Mouse (Mus musculus) cerebellum, postnatal 10 days (tissue): ENCODE data around the gene Trappc2l.

Source experiments
- DNase-seq, 2 experiments: peaks; one replicate each; pipeline ENCODE4 v3.0.0; 2021; ENCODE audit warnings: mixed read lengths in 2 of 2

Gene Trappc2l

DNA sequence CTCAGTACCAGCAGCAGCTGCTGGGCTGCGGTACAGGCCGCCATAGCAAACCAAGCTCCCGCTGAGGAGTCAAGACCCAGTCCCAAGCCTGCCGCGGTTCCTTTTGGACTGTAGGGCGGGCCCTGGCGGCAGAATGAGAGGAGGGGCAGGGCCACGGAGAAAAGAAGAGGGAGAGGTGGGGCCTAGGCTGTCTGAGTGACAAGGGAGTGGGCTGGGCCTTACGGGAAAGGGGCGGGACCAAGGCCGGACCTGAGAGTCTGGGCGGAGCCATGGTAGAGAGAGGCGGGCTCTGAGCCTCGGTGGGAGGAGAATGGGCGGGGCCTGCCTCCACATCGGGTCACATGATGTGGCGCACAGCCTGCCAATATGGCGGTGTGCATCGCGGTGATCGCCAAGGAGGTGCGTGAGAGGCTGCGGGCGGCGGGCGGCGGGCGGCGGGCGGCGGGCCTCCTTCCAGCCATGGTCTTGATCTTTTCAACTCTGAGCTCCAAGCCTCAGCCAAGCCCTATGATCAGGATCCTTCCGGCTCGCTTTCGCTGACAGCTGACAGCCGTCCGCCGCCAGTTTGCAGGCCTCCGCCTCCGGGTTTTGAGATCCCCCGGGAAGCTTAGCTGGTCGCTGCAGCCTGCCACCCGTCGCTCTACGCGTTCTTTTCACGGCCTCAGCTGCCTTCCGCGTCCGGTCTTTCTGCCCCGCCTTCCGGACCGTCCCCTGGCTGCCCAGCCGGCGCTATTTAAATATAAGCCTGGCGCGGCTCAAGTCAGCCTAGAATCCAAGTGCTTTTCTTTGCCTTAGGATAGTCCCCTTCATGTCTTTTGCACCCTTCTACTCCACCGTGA is at the start of gene Trappc2l, which contains the start of gene Galns:
Gene Trappc2l (plus strand): TSS at position 346 of the 839 bp plus-strand sequence.
Gene Galns (minus strand): TSS at position 169 of the 839 bp plus-strand sequence.
- peak; percentile 98 for DNase-seq

- no peak for DNase-seq
These were observed 46.8 kb upstream of the Trappc2l start for GRCm38 (mm10) chr8:122564363-122565352.

- peak; percentile 80 to 83 for DNase-seq
These were observed 44.7 kb upstream of the Trappc2l start for GRCm38 (mm10) chr8:122566766-122567165.

- DNase-seq: peak; percentile 98 to 99
These were observed 43.9 kb upstream of the Trappc2l start, which contains the start of gene Cdt1 for GRCm38 (mm10) chr8:122567361-122568108. Gene Cdt1, plus strand, starts transcription at chr8:122568015.

GRCm38 (mm10) chr8:122568109-122568504 is 43.3 kb upstream of the Trappc2l start:
- no peak for DNase-seq

GRCm38 (mm10) chr8:122568881-122569309 is 42.5 kb upstream of the Trappc2l start:
- DNase-seq: peak; percentile 45 to 46

GRCm38 (mm10) chr8:122569329-122569728 is 42.1 kb upstream of the Trappc2l start:
- no peak for DNase-seq

DNA sequence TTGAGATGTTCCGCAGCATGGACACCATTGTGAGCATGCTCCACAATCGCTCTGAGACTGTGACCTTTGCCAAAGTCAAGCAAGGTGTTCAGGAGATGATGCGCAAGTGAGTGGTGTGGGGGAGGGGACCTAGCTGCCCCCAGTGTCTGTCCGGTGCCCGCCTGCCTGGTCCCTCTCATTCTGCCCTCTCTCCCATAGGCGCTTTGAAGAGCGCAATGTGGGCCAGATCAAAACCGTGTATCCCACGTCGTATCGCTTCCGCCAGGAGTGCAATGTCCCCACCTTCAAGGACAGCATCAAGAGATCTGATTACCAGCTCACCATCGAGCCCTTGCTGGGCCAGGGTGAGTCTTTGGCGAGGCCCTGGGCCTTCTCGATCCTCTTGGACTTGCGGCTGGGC is 41.4 kb upstream of the Trappc2l start:
- no peak for DNase-seq

GRCm38 (mm10) chr8:122571153-122571552 is 40.3 kb upstream of the Trappc2l start:
- peak; percentile 82 to 88 for DNase-seq

GRCm38 (mm10) chr8:122571750-122572267 is 39.6 kb upstream of the Trappc2l start:
- DNase-seq: peak; percentile 61 to 66

- no peak for DNase-seq
These were observed 38.7 kb upstream of the Trappc2l start for GRCm38 (mm10) chr8:122572751-122573150.

DNA sequence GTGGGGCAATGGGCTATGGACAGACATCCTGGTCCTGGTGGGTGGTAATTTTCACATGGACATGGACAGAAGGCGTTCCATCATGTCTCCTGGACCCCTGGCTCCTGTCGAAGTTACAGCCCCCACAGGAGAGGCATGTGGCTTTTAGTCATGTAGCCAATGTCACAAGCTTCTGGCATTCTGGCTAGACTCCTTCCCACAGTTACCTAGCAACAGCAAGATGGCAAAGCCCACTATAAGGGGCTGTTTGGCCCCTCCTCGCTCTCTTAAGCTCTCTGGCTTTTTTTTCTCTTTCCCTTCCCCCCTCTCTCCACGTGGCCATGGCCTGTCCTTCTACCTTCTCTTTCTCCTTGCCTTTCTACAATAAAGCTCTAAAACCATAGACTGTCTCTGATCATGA is 38.3 kb upstream of the Trappc2l start:
- peak; percentile 43 to 57 for DNase-seq

GRCm38 (mm10) chr8:122573577-122573976 is 37.9 kb upstream of the Trappc2l start:
- no peak for DNase-seq

DNA sequence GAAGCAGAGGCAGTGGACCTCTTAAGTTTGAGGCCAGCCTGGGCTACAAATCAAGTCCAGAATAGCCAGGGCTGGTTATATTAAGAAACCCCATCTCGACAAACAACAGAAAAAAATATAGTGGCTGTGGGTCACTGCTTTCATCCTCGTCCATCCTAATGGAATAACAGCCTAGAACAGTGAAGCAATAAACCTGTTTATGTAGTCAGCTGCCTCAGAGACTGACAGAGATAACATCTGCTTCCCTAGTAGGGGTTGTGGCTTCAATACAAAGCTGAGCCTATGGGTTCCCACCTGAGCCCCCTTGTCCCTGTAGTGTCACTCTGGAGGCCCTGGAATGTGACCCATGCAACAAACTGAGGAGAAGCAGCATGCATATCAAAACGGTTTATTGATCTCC is 37.2 kb upstream of the Trappc2l start:
- no peak for DNase-seq

DNA sequence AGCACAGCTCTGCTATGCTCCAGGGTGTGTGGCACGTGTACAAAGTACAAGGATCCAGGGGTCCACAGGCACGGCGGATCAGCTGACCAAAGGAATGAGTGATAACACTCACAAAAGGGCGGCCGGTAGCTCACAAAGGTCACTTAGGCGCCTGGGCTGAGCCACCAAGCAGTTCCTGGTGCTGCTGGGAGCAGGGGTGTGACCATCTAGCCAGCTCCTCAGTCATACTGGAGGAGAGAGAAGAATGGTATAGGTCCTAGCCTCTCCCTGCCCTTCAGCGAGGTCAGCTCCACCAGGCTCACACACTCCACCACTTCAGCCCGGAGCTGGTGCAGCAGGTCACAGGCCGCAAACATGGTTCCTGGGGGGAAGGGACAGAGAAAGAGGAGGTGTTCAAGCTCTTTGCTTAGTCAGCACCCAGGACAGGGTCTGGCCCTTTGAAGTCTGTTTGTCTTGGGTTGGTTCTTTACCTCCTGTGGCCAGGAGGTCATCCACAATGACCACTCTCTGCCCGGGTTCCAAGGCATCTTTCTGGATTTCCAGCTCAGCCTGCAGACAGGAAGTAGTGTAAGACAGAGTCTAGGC is 36.7 kb upstream of the Trappc2l start:
- no peak for DNase-seq

GRCm38 (mm10) chr8:122575286-122575685 is 36.2 kb upstream of the Trappc2l start:
- no peak for DNase-seq

DNA sequence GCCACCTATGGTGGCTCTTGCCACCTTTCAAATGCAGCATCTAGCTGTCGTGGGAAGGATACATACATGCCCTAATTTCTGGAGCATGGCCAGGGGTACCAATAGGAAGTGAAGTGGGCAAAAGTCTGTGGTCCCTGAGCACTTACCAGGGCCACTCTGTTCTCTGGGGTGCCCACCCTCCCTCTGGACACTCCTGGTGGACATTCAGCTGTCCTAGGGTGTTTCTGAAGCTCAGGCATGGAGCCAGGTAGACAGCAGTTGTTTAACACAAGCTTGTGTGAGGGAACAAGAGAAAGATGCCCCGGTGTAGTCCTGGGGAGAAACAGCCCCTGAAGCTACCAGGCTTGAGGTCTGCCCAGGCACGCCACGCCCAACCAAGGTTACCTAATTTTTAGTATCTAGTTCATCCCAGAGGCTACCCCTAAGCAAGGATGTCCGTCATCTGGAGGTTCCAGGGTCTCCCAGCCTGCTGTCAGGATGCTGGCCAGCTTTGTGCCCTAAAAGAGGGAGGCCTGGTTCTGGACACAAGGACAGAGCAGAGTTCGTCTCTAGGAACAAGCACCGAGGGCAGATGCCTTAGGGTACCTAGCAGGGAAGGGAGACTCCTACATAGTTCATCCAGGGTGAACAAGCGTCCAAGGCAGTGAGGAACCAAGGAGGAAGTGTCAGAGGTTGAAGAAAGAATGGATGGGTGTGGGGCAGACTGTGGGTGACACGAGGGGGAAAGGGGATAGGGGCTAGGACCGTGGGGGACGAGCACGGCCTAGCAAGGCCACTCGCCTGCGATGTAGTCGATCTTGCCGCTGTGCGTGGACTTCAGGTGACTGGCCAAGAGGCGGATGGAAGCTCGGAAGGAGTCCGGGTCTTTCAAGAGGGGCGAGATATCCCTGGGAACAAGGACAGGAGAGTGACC is 35.4 kb upstream of the Trappc2l start:
- peak; percentile 41 to 57 for DNase-seq

DNA sequence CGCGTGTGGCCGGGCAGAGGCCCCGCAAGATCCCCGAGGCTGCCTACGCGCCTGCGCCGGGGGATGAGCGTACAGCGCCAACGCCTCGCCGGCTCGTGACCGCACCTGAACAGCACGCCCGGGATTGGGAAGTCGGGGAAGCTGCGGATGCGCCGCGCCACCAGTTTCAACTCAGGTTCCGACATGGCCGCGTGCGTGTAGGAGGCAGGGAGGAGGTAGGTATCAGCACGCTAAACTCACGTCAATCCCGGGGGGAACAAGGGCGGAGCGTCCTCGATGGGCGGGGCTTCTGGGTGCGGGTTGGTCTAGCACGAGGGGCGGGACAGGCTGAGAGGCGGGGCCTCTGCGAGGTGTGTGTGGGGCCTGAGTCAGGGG is 34.8 kb upstream of the Trappc2l start, which contains the start of gene Aprt:
Gene Aprt (minus strand): TSS at position 262 of the 375 bp plus-strand sequence.
- peak; percentile 95 to 97 for DNase-seq

GRCm38 (mm10) chr8:122577116-122577515 is 34.3 kb upstream of the Trappc2l start:
- no peak for DNase-seq

DNA sequence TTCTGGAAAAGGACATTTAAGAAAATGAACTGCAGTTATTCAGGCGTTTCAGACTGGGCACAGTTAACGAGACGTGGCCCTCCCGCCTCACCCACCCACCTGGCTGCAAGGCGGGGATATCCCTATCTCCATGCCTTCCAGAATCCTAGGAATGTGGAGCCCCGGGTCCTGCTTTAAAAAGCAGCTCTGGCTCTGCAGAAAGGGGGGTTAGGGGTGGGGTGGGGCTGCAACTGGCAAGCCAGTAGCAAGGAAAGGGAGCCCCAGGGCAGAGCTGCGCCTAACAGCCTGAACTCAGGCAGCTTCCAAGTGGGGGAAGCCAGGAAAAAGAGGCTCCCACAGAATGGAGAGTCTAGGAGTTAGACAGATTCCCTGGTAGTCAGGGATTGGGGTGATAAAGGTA is 32.2 kb upstream of the Trappc2l start:
- no peak for DNase-seq

DNA sequence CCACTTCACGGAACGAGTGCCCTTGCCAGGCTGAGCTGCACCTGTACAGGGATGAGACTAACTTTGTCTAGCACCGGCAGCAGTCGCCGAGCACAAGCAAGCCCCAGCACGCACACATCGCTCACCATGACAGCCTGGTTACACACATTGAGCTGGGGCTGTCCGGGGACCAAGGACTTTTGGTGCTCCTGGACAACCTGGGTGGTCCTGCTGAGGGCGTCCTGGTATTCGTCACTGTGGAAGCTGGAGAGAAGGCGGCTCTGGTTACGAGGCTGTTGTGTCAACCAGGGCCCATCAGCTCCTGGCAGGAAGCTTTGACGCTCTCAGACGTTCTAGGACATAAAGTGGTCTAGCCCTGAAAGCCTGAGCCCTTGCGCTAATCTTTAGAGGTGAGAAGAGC is 30.5 kb upstream of the Trappc2l start:
- no peak for DNase-seq
